Mouse (Mus musculus): ENCODE measurements around the gene Zbtb25. TPM values are rescaled to one million over a fixed set of nuclear protein-coding genes. Genes with fewer than 3 reads are reported as not detected.

Zbtb25 gene
- polyA plus RNA-seq, 1 experiment from 2014 or later = 9.4 TPM

- Histone ChIP-seq H3K9ac (ENCODE audit: low read depth, low read length) (peak within 1 kb of the TSS; percentile 79), H3K4me1 (ENCODE audit: control insufficient read depth, insufficient read depth, low read length) (peaks cover 21% of the 10 kb centered on the region), H3K27me3 (replicated peaks; ENCODE audit: control insufficient read depth, insufficient read depth, low read length) (peaks cover 27% of the 10 kb centered on the region), H3K9me3 (ENCODE audit: control insufficient read depth, low read length) (no peaks in the 10 kb centered on the region), H3K4me3 (ENCODE audit: low read length) (peak within 1 kb of the TSS; percentile 78), H3K36me3 (ENCODE audit: control insufficient read depth, insufficient read depth, low read length) (no peaks in the 10 kb centered on the region), H3K4me2 (ENCODE audit: low read depth, low read length) (peak within 1 kb of the TSS; percentile 93), H3K27ac (ENCODE audit: low read length) (peak within 1 kb of the TSS; percentile 95)
- WGBS = under 1% methylated on average over 54 of the region's 54 CpGs
- ATAC-seq = peak; percentile 97
These were observed 34.6 kb upstream of the Zbtb25 start, which contains the start of gene Hspa2 for GRCm38 (mm10) chr12:76403886-76404537. Hspa2 (plus strand) TSS chr12:76404176.

GRCm38 (mm10) chr12:76402991-76403885, 33.8 kb upstream of the Zbtb25 start:
- H3K27me3 ChIP-seq (replicated peaks; ENCODE audit: control insufficient read depth, insufficient read depth, low read length) = peaks cover 27% of the 10 kb centered on the region
- H3K36me3 ChIP-seq (ENCODE audit: control insufficient read depth, insufficient read depth, low read length) = no peaks in the 10 kb centered on the region
- H3K9ac ChIP-seq (ENCODE audit: low read depth, low read length) = peak overlapping the region; percentile 79
- 2% methylated on average over 51 of the region's 54 CpGs for WGBS
- H3K4me1 ChIP-seq (ENCODE audit: control insufficient read depth, insufficient read depth, low read length) = peaks cover 21% of the 10 kb centered on the region
- peak overlapping the region; percentile 78 for H3K4me3 ChIP-seq (ENCODE audit: low read length)
- H3K4me2 ChIP-seq (ENCODE audit: low read depth, low read length) = peak overlapping the region; percentile 81
- H3K27ac ChIP-seq (ENCODE audit: low read length) = peak overlapping the region; percentile 95
- no peaks in the 10 kb centered on the region for H3K9me3 ChIP-seq (ENCODE audit: control insufficient read depth, low read length)
- peak; percentile 93 for ATAC-seq

- no peak for ATAC-seq
These were observed 32.3 kb upstream of the Zbtb25 start for GRCm38 (mm10) chr12:76401674-76402073.

DNA sequence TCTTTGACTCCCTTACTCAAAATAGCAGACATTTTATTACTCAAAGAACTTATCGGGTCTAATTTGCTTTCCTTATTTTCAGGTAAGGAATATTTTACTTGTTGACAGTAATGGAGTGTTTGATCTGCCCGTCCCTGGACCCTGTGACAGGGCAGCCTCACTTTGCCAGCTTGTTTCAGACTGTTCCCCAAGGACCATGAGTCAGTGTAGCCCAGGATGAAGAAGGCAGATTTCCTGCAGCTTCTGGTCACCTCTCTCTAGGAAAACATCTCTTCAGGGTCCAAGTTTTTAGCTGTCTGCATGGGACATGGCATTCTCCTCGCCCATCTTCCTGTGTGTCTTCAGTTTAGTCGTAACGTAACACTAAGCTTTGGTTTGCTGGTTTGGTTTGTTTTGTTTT, 27.9 kb upstream of the Zbtb25 start:
- Histone ChIP-seq H3K4me2 (ENCODE audit: low read depth, low read length) (no peak overlapping the region), H3K27me3 (replicated peaks; ENCODE audit: control insufficient read depth, insufficient read depth, low read length) (no peaks in the 10 kb centered on the region), H3K4me1 (ENCODE audit: control insufficient read depth, insufficient read depth, low read length) (no peaks in the 10 kb centered on the region), H3K36me3 (ENCODE audit: control insufficient read depth, insufficient read depth, low read length) (no peaks in the 10 kb centered on the region), H3K9me3 (ENCODE audit: control insufficient read depth, low read length) (no peaks in the 10 kb centered on the region), H3K27ac (ENCODE audit: low read length) (no peak overlapping the region), H3K9ac (ENCODE audit: low read depth, low read length) (no peak overlapping the region), H3K4me3 (ENCODE audit: low read length) (no peak overlapping the region)
- ATAC-seq = no peak
- WGBS = 90% methylated on average over 5 of the region's 5 CpGs

More at GRCm38 (mm10) chr12:76401674-76402073, 32.3 kb upstream of the Zbtb25 start:
- peaks cover 21% of the 10 kb centered on the region for H3K4me1 ChIP-seq (ENCODE audit: control insufficient read depth, insufficient read depth, low read length)
- no peak overlapping the region for H3K9ac ChIP-seq (ENCODE audit: low read depth, low read length)
- no peaks in the 10 kb centered on the region for H3K9me3 ChIP-seq (ENCODE audit: control insufficient read depth, low read length)
- WGBS = 52% methylated on average over 3 of the region's 3 CpGs
- H3K4me2 ChIP-seq (ENCODE audit: low read depth, low read length) = no peak overlapping the region
- no peaks in the 10 kb centered on the region for H3K36me3 ChIP-seq (ENCODE audit: control insufficient read depth, insufficient read depth, low read length)
- peaks cover 19% of the 10 kb centered on the region for H3K27me3 ChIP-seq (replicated peaks; ENCODE audit: control insufficient read depth, insufficient read depth, low read length)
- H3K27ac ChIP-seq (ENCODE audit: low read length) = no peak overlapping the region
- H3K4me3 ChIP-seq (ENCODE audit: low read length) = no peak overlapping the region

DNA sequence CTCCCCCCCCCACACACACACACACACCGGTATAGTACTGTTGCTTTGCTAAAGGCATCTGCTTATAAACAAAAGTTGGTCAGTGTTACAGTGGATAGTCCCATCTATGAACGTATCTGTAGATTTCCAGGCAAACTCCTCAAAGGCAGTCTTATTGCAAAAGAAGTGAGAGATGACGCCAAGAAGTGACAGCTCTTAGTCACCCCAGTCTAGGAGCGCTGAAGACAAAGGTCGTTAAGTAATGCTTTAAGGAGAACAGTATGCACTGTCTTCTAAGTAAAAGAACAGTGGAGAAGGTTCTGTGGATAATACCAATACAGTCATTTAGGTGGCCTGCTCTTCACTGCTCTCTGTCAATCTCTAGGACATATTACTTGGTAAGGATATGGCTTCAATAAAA, 23.6 kb upstream of the Zbtb25 start:
- Histone ChIP-seq H3K9me3 (ENCODE audit: control insufficient read depth, low read length) (no peaks in the 10 kb centered on the region), H3K27me3 (replicated peaks; ENCODE audit: control insufficient read depth, insufficient read depth, low read length) (no peaks in the 10 kb centered on the region), H3K27ac (ENCODE audit: low read length) (no peak overlapping the region), H3K4me1 (ENCODE audit: control insufficient read depth, insufficient read depth, low read length) (no peaks in the 10 kb centered on the region), H3K4me2 (ENCODE audit: low read depth, low read length) (no peak overlapping the region), H3K36me3 (ENCODE audit: control insufficient read depth, insufficient read depth, low read length) (no peaks in the 10 kb centered on the region; the same call in 1 of the 2 replicates), H3K9ac (ENCODE audit: low read depth, low read length) (no peak overlapping the region), H3K4me3 (ENCODE audit: low read length) (no peak overlapping the region)
- ATAC-seq = no peak
- WGBS = 76% methylated on average over 5 of the region's 5 CpGs

DNA sequence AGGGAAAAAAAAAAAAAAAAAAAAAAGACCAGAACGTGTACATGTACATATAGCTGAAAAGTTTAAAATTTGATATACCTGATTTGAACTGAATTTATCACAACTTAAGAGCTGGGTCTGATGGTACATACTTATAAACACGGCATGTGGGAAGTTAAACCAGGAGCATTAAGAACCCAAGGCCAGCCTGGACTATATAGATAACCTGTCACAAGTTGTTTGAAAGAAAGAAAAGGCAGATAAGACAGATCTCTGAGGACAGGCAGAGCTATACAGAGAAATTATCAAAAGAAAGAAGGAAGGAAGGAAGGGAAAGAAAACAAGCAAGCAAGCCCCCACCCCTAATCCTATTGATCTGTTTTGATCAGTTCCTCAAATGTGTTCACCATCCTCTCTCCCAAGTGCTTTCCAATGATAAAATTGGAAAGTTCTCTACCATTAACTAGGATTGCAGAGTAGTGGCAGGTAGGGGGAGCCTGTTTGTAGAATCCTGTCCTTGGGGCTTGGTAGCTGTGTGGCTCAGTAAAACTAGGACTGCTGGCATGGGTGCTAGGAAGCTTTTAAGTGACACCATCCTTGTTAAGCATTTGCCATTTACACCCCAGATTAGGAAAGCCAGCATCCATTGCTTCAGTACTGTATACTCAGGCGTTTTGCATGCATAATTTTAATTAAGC, 22.3 kb upstream of the Zbtb25 start:
- no peak for ATAC-seq
- 67% methylated on average over 3 of the region's 3 CpGs for WGBS

GRCm38 (mm10) chr12:76388794-76389193, 19.4 kb upstream of the Zbtb25 start:
- no peaks in the 10 kb centered on the region for H3K9me3 ChIP-seq (ENCODE audit: control insufficient read depth, low read length)
- ATAC-seq = no peak
- no peak overlapping the region for H3K4me2 ChIP-seq (ENCODE audit: low read depth, low read length)
- WGBS = 88% methylated on average over 11 of the region's 11 CpGs
- no peaks in the 10 kb centered on the region for H3K27me3 ChIP-seq (replicated peaks; ENCODE audit: control insufficient read depth, insufficient read depth, low read length)
- H3K27ac ChIP-seq (ENCODE audit: low read length) = no peak overlapping the region
- no peak overlapping the region for H3K9ac ChIP-seq (ENCODE audit: low read depth, low read length)
- H3K4me1 ChIP-seq (ENCODE audit: control insufficient read depth, insufficient read depth, low read length) = no peaks in the 10 kb centered on the region
- H3K36me3 ChIP-seq (ENCODE audit: control insufficient read depth, insufficient read depth, low read length) = peaks cover 4% of the 10 kb centered on the region; the same call in 1 of the 2 replicates
- no peak overlapping the region for H3K4me3 ChIP-seq (ENCODE audit: low read length)

More for the DNA sequence above, 22.3 kb upstream of the Zbtb25 start:
- Histone ChIP-seq H3K4me1 (ENCODE audit: control insufficient read depth, insufficient read depth, low read length) (no peaks in the 10 kb centered on the region), H3K27ac (ENCODE audit: low read length) (no peak overlapping the region), H3K36me3 (ENCODE audit: control insufficient read depth, insufficient read depth, low read length) (no peaks in the 10 kb centered on the region; the same call in 1 of the 2 replicates), H3K27me3 (replicated peaks; ENCODE audit: control insufficient read depth, insufficient read depth, low read length) (no peaks in the 10 kb centered on the region), H3K4me2 (ENCODE audit: low read depth, low read length) (no peak overlapping the region), H3K9ac (ENCODE audit: low read depth, low read length) (no peak overlapping the region), H3K9me3 (ENCODE audit: control insufficient read depth, low read length) (no peaks in the 10 kb centered on the region), H3K4me3 (ENCODE audit: low read length) (no peak overlapping the region)

GRCm38 (mm10) chr12:76385342-76385741, 15.9 kb upstream of the Zbtb25 start:
- Histone ChIP-seq H3K9ac (ENCODE audit: low read depth, low read length) (no peak overlapping the region), H3K4me1 (ENCODE audit: control insufficient read depth, insufficient read depth, low read length) (no peaks in the 10 kb centered on the region), H3K27ac (ENCODE audit: low read length) (no peak overlapping the region), H3K27me3 (replicated peaks; ENCODE audit: control insufficient read depth, insufficient read depth, low read length) (no peaks in the 10 kb centered on the region), H3K4me2 (ENCODE audit: low read depth, low read length) (no peak overlapping the region), H3K36me3 (ENCODE audit: control insufficient read depth, insufficient read depth, low read length) (peaks cover 4% of the 10 kb centered on the region; the same call in 1 of the 2 replicates), H3K4me3 (ENCODE audit: low read length) (no peak overlapping the region), H3K9me3 (ENCODE audit: control insufficient read depth, low read length) (no peaks in the 10 kb centered on the region)
- WGBS = 93% methylated on average over 8 of the region's 8 CpGs
- no peak for ATAC-seq

- H3K27me3 ChIP-seq (replicated peaks; ENCODE audit: control insufficient read depth, insufficient read depth, low read length) = no peaks in the 10 kb centered on the region
- H3K27ac ChIP-seq (ENCODE audit: low read length) = no peak overlapping the region
- no peaks in the 10 kb centered on the region for H3K36me3 ChIP-seq (ENCODE audit: control insufficient read depth, insufficient read depth, low read length)
- peak; percentile 61 for ATAC-seq
- no peaks in the 10 kb centered on the region for H3K9me3 ChIP-seq (ENCODE audit: control insufficient read depth, low read length)
- H3K4me3 ChIP-seq (ENCODE audit: low read length) = no peak overlapping the region
- H3K4me2 ChIP-seq (ENCODE audit: low read depth, low read length) = no peak overlapping the region
- H3K4me1 ChIP-seq (ENCODE audit: control insufficient read depth, insufficient read depth, low read length) = peaks cover 7% of the 10 kb centered on the region; the same call in 1 of the 2 replicates
- no peak overlapping the region for H3K9ac ChIP-seq (ENCODE audit: low read depth, low read length)
- WGBS = 64% methylated on average over 7 of the region's 7 CpGs
These were observed 10.7 kb upstream of the Zbtb25 start for GRCm38 (mm10) chr12:76380151-76380550.
